Mouse (Mus musculus) midbrain, embryonic 14.5 days (tissue): ENCODE data around the gene Wtap. TPM values are rescaled to one million over a fixed set of nuclear protein-coding genes. Genes with fewer than 3 reads are reported as not detected.
A peak's percentile ranks its signal among the peaks of the same experiment; 100 is the strongest.
"Not testable (repeated sequence)": the region's sequence is repeated elsewhere in the genome, so short reads cannot be mapped to it uniquely, and the experiment has no call there.

Source experiments
- ATAC-seq: fragments of 200-750 bp; cut with Nextera tagmentation; 2 replicates; pipeline ENCODE4 v1.8.0; 2017; ENCODE audit warnings: moderate number of reproducible peaks, moderate library complexity; ENCODE audit not compliant: low FRiP score, low TSS enrichment
- DNase-seq: peaks from one replicate; pipeline ENCODE4 v3.0.0-alpha.2; 2015
- H3K27ac ChIP-seq: fragments of 300-500 bp; sonication (generic); replicated peaks from 2 replicates; pipeline ENCODE4 v1.5.1; 2014; ENCODE audit warnings: mild to moderate bottlenecking, low read depth, low read length, moderate library complexity
- H3K27me3 ChIP-seq: fragments of 300-500 bp; sonication (generic); 2 replicates; pipeline ENCODE4 v1.6.1; 2014; ENCODE audit warnings: low read length, control low read depth, mixed read lengths; ENCODE audit not compliant: control insufficient read depth, insufficient read depth
- H3K36me3 ChIP-seq: fragments of 300-500 bp; sonication (generic); 2 replicates; pipeline ENCODE4 v1.6.1; 2014; ENCODE audit warnings: low read length, control low read depth; ENCODE audit not compliant: control insufficient read depth, insufficient read depth
- H3K4me1 ChIP-seq: fragments of 300-500 bp; sonication (generic); 2 replicates; pipeline ENCODE4 v1.6.1; 2014; ENCODE audit warnings: mild to moderate bottlenecking, antibody characterized with exemption, low read length, control low read depth; ENCODE audit not compliant: control insufficient read depth, insufficient read depth
- H3K4me2 ChIP-seq: fragments of 300-500 bp; sonication (generic); 2 replicates; pipeline ENCODE4 v1.6.1; 2014; ENCODE audit warnings: mild to moderate bottlenecking, low read length, moderate library complexity
- H3K4me3 ChIP-seq: fragments of 300-500 bp; sonication (generic); replicated peaks from 2 replicates; pipeline ENCODE4 v1.5.1; 2014; ENCODE audit warnings: low read depth, low read length
- H3K9ac ChIP-seq: fragments of 300-500 bp; sonication (generic); replicated peaks from 2 replicates; pipeline ENCODE4 v1.6.1; 2014; ENCODE audit warnings: mild to moderate bottlenecking, low read length, moderate library complexity
- H3K9me3 ChIP-seq: fragments of 300-500 bp; sonication (generic); 2 replicates; pipeline ENCODE4 v1.6.1; 2016; ENCODE audit warnings: low read length, control low read depth, mixed read lengths; ENCODE audit not compliant: control insufficient read depth
- WGBS: fragments of 180-500 bp; shearing (Covaris S2); extraction: QIAGEN DNeasy Blood & Tissue Kit; methylation state at CpG from one replicate; pipeline ENCODE4 v1.1.7; 2014; 5-methylcytosine and 5-hydroxymethylcytosine counted together
- polyA plus RNA-seq: library from polyadenylated mRNA; unstranded; fragments of >200 nt; fragmentation: Nextera tagmentation; extraction: Ambion mirVana; gene quantifications from 2 replicates; pipeline ENCODE4 v1.2.1, GENCODE M21; 2014

Gene Wtap
- polyA plus RNA-seq, 1 experiment from 2014 or later: 147 TPM

GRCm38 (mm10) chr17:13004436-13004835 lies 10.5 kb upstream of the Wtap start:
- ATAC-seq: not testable (repeated sequence)

GRCm38 (mm10) chr17:13002243-13002642 lies 8.3 kb upstream of the Wtap start:
- not testable (repeated sequence) for H3K4me3 ChIP-seq, H3K4me2 ChIP-seq, H3K9me3 ChIP-seq, H3K9ac ChIP-seq, H3K27me3 ChIP-seq, ATAC-seq, H3K27ac ChIP-seq, H3K4me1 ChIP-seq, DNase-seq, H3K36me3 ChIP-seq
- 94% methylated on average over 5 of the region's 5 CpGs for WGBS

More at GRCm38 (mm10) chr17:13004436-13004835, 10.5 kb upstream of the Wtap start:
- not testable (repeated sequence) for H3K36me3 ChIP-seq, H3K9ac ChIP-seq, H3K27me3 ChIP-seq, DNase-seq, H3K4me3 ChIP-seq, H3K9me3 ChIP-seq, H3K27ac ChIP-seq, H3K4me2 ChIP-seq, H3K4me1 ChIP-seq
- 79% methylated on average over 2 of the region's 2 CpGs for WGBS

GRCm38 (mm10) chr17:12999069-12999468 lies 5.1 kb upstream of the Wtap start:
- no peak overlapping the region for H3K4me3 ChIP-seq
- ATAC-seq (no peak), DNase-seq (no peak)
- no peaks in the 10 kb centered on the region for H3K9me3 ChIP-seq
- H3K9ac ChIP-seq: no peak overlapping the region
- H3K27ac ChIP-seq: no peak overlapping the region
- H3K4me1 ChIP-seq: no peaks in the 10 kb centered on the region
- no peaks in the 10 kb centered on the region for H3K27me3 ChIP-seq
- H3K4me2 ChIP-seq: no peak overlapping the region
- WGBS: 75% methylated on average over 6 of the region's 6 CpGs
- H3K36me3 ChIP-seq: no peaks in the 10 kb centered on the region

DNA sequence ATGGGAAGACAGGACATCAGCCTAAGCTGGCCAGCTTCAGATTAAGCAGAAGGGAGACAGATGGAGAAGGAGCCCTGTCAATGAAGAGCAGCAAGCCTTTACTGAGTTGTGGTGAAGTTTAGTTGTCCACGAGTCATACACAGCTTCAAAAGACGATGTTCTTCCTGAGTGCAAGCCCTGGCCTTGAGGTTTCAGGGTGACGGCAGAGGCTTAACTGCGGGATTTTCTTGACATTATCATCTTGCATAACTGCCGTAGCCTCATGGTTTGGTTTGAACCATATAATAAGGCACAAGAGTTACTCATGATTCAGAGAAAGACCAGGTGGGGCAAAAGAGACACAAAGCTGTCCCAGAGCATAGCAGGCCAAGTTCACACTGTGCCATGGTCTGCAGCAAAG lies 3.9 kb upstream of the Wtap start:
- H3K4me2 ChIP-seq: no peak overlapping the region
- H3K27me3 ChIP-seq: no peaks in the 10 kb centered on the region
- no peak for DNase-seq
- WGBS: 93% methylated on average over 5 of the region's 5 CpGs
- no peak overlapping the region for H3K27ac ChIP-seq
- no peaks in the 10 kb centered on the region for H3K36me3 ChIP-seq
- 0 out of 2 replicates have a peak, but pooled peaks cover 3% of the 10 kb centered on the region for H3K4me1 ChIP-seq
- no peak for ATAC-seq
- no peaks in the 10 kb centered on the region for H3K9me3 ChIP-seq
- no peak overlapping the region for H3K4me3 ChIP-seq
- H3K9ac ChIP-seq: no peak overlapping the region

GRCm38 (mm10) chr17:12996345-12996744 lies 2.4 kb upstream of the Wtap start:
- 23% methylated on average over 3 of the region's 3 CpGs for WGBS
- ATAC-seq: no peak

GRCm38 (mm10) chr17:12992470-12992991 lies 1.4 kb downstream of the Wtap start:
- Histone ChIP-seq H3K27me3 (no peaks in the 10 kb centered on the region), H3K36me3 (no peaks in the 10 kb centered on the region), H3K9ac (peak overlapping the region; percentile 99), H3K4me1 (peaks cover 11% of the 10 kb centered on the region; the same call in 1 of the 2 replicates), H3K27ac (peak overlapping the region; percentile 99), H3K4me3 (peak overlapping the region; percentile 99), H3K9me3 (no peaks in the 10 kb centered on the region), H3K4me2 (peak overlapping the region; percentile 77)
- WGBS: under 1% methylated on average over 51 of the region's 51 CpGs
- peak; percentile 97 for DNase-seq
- peak; percentile 87 for ATAC-seq

More at GRCm38 (mm10) chr17:12996345-12996744, 2.4 kb upstream of the Wtap start:
- peak; percentile 77 for DNase-seq
- Histone ChIP-seq H3K9ac (no peak overlapping the region), H3K27ac (no peak overlapping the region), H3K9me3 (no peaks in the 10 kb centered on the region), H3K36me3 (no peaks in the 10 kb centered on the region), H3K4me1 (0 out of 2 replicates have a peak, but pooled peaks cover 3% of the 10 kb centered on the region), H3K4me3 (no peak overlapping the region), H3K4me2 (no peak overlapping the region), H3K27me3 (no peaks in the 10 kb centered on the region)

DNA sequence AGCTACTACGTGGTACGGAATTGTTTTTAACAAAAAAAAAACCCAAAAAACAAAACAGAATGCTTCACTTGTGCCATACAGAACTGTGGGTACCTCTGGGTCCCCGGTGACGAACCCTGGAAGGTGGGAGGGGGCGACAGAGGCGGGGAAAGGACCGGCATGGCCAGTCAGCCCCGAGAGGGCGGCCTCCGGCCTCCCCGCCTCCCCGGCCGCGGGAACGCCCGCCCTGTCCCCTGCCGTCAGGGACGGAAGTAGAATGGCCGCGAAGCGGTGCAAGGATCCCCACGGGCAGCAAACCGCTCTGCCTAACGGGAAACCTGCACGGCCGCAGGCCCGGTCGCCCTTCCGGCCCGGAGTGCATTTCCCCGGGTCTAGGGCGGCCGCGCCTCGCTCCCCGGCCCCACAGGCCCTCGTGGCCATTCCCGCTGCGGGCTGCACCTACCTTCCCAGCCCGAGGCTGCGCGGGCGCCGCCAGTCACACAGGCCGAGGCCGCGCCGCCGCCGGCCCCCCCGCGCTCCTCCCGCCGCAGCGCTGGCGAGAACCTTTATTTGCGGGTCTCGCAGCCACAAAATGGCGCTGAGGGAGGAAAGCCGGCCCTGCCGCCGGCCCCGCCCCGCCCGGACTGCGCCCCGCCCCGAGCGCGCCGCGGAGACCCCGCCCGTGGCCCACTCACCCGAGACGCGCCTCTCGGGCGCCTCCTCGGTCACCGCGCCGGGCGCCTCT lies 2.2 kb downstream of the Wtap start:
- peak overlapping the region; percentile 99 for H3K4me3 ChIP-seq
- no peaks in the 10 kb centered on the region for H3K36me3 ChIP-seq
- H3K4me2 ChIP-seq: peak overlapping the region; percentile 77
- H3K27ac ChIP-seq: peak overlapping the region; percentile 99
- peaks cover 11% of the 10 kb centered on the region; the same call in 1 of the 2 replicates for H3K4me1 ChIP-seq
- peak overlapping the region; percentile 99 for H3K9ac ChIP-seq
- ATAC-seq (peak; percentile 91), DNase-seq (peak; percentile 89)
- no peaks in the 10 kb centered on the region for H3K27me3 ChIP-seq
- H3K9me3 ChIP-seq: no peaks in the 10 kb centered on the region
- under 1% methylated on average over 76 of the region's 84 CpGs for WGBS

- peak; percentile 37 for DNase-seq
- WGBS: 2% methylated on average over 12 of the region's 12 CpGs
- no peak for ATAC-seq
Measured at GRCm38 (mm10) chr17:12991194-12991634, 2.8 kb downstream of the Wtap start.

More at GRCm38 (mm10) chr17:12991194-12991634, 2.8 kb downstream of the Wtap start:
- no peaks in the 10 kb centered on the region for H3K9me3 ChIP-seq
- peak overlapping the region; percentile 99 for H3K4me3 ChIP-seq
- peak overlapping the region; percentile 99 for H3K9ac ChIP-seq
- peak overlapping the region; percentile 99 for H3K27ac ChIP-seq
- H3K4me1 ChIP-seq: peaks cover 11% of the 10 kb centered on the region; the same call in 1 of the 2 replicates
- no peaks in the 10 kb centered on the region for H3K36me3 ChIP-seq
- H3K27me3 ChIP-seq: no peaks in the 10 kb centered on the region
- peak overlapping the region; percentile 77 for H3K4me2 ChIP-seq
